Mouse (Mus musculus) heart, postnatal 36 days (tissue): ENCODE data around the gene Gm10073. TPM values are rescaled to one million over a fixed set of nuclear protein-coding genes. Genes with fewer than 3 reads are reported as not detected.
A peak's percentile ranks its signal among the peaks of the same experiment; 100 is the strongest.
"Not testable (repeated sequence)": the region's sequence is repeated elsewhere in the genome, so short reads cannot be mapped to it uniquely, and the experiment has no call there.

Source experiments
- DNase-seq, 2 experiments: peaks; one replicate each; pipeline ENCODE4 v3.0.0; 2021 to 2022
- intact Hi-C: fragments of 180-260 bp; cut with DNase I; formaldehyde crosslinking; loops from one replicate; pipeline ENCODE4 v1.15.1; 2025
- total RNA-seq, 2 experiments: library from RNA; stranded (reverse); gene quantifications; 2 replicates each; pipeline ENCODE4 v1.2.3; 2021

The Gm10073 gene
- total RNA-seq: 100 to 1,000 TPM; 105 to 117 TPM

- DNase-seq, intact Hi-C loops: not testable (repeated sequence)
These were observed at the start of gene Gm10073 for GRCm38 (mm10) chr8:106573168-106573567. Gm10073 (minus strand) TSS chr8:106573461.

DNA sequence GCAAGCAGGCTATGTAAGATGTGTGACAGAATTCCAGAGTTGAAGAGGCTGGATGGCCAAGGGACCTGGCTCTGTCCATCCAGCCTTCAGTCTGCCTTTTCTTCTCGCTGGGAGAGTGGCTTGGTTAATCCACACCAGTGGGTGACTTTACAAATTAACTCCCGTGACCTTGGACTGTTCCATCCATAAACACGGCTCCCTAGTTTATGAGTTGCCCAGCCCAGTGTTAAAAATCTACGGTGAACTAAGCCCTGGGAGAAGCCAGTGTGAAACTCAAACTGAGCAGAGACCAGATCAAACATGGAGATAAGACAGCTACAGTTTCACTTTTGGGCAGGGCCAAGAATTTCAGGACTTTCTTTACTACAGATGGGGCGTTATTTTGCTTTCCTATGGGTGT lies 49.8 kb upstream of the Gm10073 start:
- no peak for DNase-seq
- intact Hi-C loops: no loop called here

DNA sequence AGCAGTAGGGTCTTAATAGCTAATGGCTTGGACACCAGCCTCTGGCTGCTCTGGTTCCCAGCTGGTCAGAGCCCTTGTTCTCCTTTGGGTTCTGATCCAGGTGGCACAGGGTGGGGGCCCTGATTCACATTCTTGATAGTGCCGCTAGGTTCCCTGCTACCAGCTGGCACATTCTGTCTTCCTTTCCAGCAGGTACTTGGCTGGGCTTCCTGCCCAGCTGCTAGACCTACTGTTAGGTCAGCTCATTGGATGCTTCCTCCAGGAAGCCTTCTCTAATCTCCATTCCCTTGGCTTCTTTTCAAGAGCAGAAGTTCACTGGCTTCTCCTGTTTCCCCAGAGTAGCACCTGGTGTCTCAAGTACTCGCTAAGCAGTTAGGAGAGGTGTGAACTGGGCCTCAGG lies 47.2 kb upstream of the Gm10073 start:
- no peak for DNase-seq
- intact Hi-C loops: no loop called here

GRCm38 (mm10) chr8:106619549-106620245 lies 46.4 kb upstream of the Gm10073 start:
- peak; percentile 12 to 22 for DNase-seq
- intact Hi-C loops: no loop called here

GRCm38 (mm10) chr8:106618324-106618723 lies 45.1 kb upstream of the Gm10073 start:
- DNase-seq: no peak
- intact Hi-C loops: no loop called here

DNA sequence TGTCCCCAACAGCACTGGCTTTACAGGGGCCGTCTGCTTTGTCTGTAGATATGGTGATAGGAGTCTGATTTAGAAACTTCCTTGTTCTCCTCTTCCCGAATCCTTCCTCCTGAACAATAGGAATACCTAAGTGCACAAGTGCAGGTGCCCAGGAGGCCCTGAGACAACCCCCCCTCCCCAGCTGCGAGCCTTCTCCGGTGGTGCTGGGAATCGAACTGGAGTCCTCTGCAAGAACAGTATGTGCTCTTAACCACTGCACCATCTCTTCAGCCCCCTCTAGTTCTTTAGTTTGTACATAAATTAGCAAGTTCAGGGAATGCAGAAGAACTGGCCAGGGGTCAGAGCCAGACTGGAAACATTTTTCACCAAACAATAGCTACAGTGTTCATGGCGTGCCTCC lies 44.6 kb upstream of the Gm10073 start:
- no peak for DNase-seq
- intact Hi-C loops: no loop called here

- intact Hi-C loops: no loop called here
- DNase-seq: no peak
These were observed 43.9 kb upstream of the Gm10073 start for GRCm38 (mm10) chr8:106617196-106617595.

GRCm38 (mm10) chr8:106616679-106617078 lies 43.4 kb upstream of the Gm10073 start:
- no peak for DNase-seq
- intact Hi-C loops: no loop called here

GRCm38 (mm10) chr8:106615661-106616299 lies 42.5 kb upstream of the Gm10073 start:
- no peak for DNase-seq
- intact Hi-C loops: no loop called here

DNA sequence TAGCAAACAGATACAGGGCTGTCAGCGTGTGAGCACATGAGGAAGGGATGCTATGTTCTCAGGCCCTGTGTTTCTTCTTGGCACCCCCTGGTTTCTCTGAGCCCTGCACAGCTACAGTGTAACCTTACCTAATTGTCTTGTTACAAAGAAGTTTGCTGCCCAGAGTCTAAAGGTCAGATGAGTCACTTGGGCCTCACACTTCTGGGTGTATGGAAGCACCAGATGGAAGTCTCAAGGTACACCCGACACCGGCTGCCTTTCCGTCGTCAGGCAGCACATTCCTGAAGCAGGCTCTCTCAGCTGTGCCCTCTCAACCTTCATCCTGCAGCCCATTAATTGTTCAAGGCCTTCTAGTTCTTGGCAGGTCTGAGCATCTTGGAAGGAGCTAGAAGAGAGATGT lies 41.4 kb upstream of the Gm10073 start:
- DNase-seq: no peak
- intact Hi-C loops: no loop called here

DNA sequence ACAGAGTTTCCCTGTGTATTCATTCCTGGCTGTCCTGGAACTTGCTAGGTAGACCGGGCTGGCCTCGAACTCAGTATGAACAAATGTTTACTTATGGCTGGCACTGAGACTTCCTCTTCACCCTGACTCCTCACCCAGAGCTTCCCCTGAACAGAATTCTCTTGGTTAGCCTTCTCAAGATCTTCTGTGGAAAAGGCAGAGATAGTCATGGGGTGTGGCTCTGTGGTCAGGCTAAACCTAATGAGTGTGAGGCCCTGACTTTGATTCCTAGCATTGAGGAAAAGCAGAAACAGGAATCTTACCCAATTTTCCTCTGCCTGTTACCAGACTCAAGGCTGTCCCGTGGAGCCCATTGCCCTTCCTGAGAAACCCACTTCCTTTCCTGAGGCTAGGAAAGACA lies 38.8 kb upstream of the Gm10073 start:
- no peak for DNase-seq
- intact Hi-C loops: no loop called here

- intact Hi-C loops: no loop called here
- no peak for DNase-seq
These were observed 37.8 kb upstream of the Gm10073 start for GRCm38 (mm10) chr8:106610958-106611640.

- intact Hi-C loops: no loop called here
- DNase-seq: no peak
These were observed 36.0 kb upstream of the Gm10073 start for GRCm38 (mm10) chr8:106609076-106609903.

- no peak for DNase-seq
- intact Hi-C loops: no loop called here
These were observed 35.2 kb upstream of the Gm10073 start for GRCm38 (mm10) chr8:106608425-106608824.

GRCm38 (mm10) chr8:106607783-106608182 lies 34.5 kb upstream of the Gm10073 start:
- DNase-seq, intact Hi-C loops: not testable (repeated sequence)

GRCm38 (mm10) chr8:106606601-106607145 lies 33.4 kb upstream of the Gm10073 start:
- intact Hi-C loops: no loop called here
- no peak for DNase-seq

DNA sequence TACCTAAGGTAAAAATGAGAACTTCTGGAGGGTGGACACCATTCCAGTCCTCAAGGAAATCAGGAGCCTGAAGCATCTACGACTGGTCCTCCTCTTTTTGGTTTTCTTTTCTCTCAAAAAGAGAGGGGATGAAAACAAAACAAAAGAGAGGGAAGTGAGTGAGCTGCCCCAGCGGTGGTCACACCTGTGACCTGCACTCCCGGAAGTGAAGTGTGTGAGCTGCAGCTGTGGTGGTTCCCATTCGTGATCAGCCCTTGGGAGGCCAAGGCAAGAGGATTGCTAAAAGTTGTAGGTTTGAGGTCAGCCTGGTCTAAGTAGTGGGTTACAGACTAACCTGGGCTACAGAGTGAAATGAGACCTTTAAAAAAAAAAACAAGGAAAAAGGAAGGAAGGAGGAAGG lies 32.9 kb upstream of the Gm10073 start:
- DNase-seq: no peak
- intact Hi-C loops: no loop called here

GRCm38 (mm10) chr8:106605657-106606056 lies 32.4 kb upstream of the Gm10073 start:
- intact Hi-C loops: no loop called here
- no peak for DNase-seq

DNA sequence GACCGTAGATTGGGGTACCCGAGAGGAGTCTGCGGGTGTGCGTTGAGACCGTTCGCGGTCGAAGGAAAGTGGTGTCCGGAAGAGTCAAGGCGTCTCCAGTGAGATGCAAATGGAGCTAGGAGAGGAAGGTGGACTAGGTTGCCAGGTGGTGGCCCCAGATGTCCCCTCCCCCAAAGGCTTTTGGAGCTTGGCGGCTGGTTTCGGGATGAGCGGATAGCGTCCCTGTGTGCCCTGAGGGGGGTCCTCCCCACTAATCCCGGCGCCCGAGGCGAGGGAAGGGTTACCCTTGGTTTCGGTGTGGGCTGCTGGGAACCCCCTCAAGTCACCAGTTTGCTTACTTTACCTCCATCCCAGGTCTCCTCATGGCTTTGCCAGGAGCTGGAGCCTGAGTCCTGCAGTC lies 30.7 kb upstream of the Gm10073 start:
- intact Hi-C loops: no loop called here
- DNase-seq: no peak

DNA sequence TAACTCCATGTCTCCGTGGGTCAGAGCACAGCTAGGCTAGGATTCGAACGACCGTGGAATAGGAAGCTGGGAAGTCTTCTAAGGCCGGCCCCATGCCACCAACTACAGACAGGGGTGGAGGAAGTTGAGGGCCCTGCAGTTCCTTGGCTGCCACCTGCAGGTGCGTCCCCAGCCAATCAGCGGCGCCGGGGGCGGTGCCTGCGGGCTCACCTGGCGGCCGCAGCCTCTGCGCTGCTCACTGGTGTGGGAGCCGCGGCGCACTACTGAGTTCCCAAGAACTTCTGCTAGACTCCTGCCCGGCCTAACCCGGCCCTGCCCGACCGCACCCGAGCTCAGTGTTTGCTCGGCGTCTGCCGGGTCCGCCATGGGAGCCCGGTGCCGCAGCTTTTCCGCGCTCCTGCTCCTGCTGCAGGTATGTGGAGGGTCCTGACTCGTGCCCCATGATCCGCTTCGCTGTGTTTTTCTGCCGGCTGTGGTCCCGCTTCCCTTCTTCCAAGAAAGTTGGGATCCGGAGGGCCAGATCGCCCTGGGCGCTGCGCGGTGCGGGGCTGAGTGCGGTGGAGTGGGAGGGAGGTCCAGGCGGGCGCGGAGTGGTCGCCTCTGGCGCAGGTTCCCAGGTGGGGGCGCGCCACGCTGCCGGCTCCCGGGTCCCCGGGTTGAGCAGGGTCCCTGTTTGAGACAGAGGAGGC lies 30.0 kb upstream of the Gm10073 start, which contains the start of gene Cdh1:
Cdh1 (plus strand) TSS at position 221 of the 689 bp plus-strand sequence.
- peak in 1 of 2 experiments; percentile 5 for DNase-seq
- intact Hi-C loops: no loop called here
